Mouse (Mus musculus) hindlimb bud, embryonic 11.5 days (tissue): ENCODE results near the gene 4930544D05Rik.

Experiments
- DNase-seq: peaks from one replicate; pipeline ENCODE4 v3.0.0-alpha.2; 2012; ENCODE audit warnings: low read depth, low spot score; ENCODE audit errors: extremely low spot score

4930544D05Rik gene

DNA sequence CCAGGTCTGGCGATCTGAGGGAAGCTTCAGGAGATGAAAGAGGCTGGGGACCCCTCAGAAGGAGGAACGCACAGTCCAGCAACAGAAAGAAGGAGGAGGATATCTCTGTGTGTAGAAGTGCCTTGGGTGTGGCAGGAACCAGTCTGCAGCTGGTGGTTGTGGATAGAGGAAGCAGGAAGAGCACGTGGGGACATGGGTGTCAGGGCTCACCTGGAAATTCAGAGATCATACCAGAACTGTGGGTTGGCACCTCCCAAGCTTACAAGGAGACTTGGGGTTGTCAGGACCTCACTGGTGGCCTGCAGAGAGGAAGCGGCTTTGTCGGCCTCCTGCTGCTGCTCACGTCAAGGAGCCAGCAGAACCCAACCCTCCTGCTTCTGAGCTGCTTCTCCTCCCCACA, 18.3 kb upstream of the 4930544D05Rik start:
- DNase-seq, result no peak

DNA sequence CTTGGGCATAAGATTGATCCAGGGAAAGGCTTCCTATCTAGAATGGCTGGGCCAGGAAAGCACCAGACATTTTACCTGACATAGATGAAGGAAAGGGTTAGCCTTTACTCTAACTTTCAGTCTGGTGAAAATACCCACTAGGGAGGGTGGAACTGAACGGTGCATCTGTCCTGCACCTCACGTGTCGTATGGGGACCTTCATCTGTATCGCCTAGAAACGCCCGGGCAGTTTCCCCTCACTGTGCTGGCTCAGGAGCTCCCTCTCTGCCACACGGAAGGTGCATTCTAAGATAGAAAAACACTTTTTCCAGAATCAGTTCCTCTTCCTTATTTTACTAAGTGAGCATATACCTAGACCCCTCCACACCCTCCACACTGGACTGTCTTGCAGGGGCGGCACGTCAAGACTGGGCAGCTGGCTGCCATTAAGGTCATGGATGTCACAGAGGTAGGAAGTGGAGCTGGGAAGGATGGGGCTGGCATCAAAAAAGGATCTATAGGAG, 17.1 kb upstream of the 4930544D05Rik start:
- DNase-seq, result no peak

DNA sequence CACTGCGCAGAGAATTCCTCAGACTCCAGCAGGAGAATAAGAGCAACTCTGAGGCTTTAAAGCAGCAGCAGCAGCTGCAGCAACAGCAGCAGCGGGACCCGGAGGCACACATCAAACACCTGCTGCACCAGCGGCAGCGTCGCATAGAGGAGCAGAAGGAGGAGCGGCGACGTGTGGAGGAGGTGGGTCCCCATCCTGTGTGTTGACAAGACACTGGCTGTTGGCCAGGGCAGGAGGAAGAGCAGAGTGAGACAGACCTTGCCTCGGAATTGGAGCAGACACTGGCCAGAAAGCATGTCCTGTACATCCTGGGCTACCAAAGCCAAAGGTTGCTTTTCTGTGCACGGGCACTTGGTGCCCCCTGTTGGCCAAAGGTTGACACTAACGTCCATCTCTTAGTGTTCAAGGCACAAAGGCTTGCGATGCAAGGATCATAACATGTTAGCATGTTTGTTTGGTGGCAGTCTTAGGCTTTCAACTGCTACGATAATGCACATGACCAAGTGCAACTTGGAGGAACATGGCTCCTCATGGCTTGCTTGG, 10.6 kb upstream of the 4930544D05Rik start:
- peak; percentile 41 for DNase-seq

DNA sequence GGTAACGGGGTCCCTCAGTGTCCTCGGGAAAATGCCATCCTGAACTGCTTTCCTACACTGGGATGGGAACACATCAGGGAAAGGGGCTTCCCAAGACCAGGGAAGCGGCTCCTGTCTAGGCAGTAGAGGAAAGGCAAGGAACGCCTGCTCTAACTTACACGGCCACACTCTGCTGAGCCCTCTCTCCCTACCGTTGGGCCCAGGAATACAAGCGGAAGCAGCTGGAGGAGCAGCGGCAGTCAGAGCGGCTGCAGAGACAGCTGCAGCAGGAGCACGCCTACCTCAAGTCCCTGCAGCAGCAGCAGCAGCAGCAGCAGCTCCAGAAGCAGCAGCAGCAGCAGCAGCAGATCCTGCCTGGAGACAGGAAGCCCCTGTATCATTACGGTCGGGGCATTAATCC, 8.9 kb upstream of the 4930544D05Rik start:
- DNase-seq, result no peak

DNA sequence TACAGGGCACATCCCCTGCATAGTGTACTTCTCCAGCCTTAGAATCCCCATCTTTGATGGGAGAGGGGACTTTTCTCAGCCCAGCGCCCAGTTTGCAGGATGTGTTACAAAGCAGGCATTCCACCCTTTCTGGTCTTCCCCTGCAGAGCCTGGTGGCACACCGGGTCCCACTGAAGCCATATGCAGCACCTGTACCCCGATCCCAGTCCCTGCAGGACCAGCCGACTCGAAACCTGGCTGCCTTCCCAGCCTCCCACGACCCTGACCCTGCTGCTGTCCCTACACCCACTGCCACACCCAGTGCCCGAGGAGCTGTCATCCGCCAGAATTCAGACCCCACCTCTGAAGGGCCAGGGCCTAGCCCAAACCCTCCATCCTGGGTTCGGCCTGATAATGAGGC, 8.0 kb upstream of the 4930544D05Rik start:
- no peak for DNase-seq

DNA sequence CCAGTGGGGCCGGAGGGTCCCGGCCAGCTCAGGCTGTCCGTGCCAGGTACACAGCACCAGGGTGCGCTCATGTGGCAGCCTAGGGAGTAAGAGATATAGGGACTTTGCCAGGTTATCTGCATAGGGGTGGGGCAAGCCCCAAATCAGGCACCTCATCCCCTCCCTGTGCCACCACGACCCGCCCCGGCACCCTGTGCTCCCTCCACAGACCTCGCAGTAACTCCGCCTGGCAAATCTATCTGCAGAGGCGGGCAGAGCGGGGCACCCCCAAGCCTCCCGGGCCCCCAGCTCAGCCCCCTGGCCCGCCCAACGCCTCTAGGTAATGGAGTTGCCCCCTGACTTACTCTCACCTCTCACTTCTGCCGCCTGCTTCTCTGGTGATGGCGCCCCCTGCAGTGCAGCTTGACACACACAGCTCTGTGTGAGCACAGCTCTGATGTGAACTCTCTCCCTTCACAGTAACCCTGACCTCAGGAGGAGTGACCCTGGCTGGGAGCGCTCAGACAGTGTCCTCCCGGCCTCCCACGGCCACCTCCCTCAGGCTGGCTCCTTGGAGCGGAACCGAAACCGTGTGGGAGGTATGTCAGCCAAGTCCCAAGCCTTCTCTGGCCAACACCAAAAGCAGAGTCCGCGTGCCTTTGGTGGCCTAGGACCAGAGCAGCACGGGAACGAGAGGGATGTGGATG, 7.1 kb upstream of the 4930544D05Rik start:
- DNase-seq, result no peak

DNA sequence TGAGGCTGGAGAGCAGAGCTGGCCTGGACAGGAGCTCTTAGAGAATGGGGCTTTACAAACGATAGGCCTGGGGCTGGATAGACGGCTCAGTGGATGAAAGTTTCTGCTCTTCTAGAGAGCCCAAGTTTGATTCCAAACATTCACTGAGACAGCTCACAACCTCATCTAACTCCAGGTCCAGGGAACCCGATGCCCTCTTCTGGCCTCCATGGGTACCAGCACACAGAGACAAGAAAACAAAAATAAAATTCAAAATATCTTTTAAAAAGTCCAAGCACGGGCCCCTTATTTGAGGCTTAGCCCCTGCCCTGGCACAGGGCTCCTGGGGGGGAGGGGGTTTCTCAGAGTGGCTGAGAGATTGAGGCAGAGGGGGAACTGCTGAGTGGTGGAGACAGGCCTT, 4.9 kb upstream of the 4930544D05Rik start:
- DNase-seq, result no peak

DNA sequence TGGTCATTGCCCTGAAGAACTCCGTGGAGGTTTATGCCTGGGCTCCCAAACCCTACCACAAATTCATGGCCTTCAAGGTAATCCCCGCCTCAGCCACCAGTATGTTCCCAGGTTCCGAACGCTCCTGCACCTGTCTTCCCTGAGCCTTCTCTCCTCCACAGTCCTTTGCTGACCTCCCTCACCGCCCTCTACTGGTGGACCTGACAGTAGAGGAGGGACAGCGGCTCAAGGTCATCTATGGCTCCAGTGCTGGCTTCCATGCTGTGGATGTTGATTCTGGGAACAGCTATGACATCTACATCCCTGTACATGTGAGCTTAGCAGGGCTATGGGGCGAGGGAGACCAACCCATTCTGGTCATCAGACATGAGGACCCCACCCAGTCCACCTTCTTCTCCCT, 3.1 kb upstream of the 4930544D05Rik start:
- no peak for DNase-seq

DNA sequence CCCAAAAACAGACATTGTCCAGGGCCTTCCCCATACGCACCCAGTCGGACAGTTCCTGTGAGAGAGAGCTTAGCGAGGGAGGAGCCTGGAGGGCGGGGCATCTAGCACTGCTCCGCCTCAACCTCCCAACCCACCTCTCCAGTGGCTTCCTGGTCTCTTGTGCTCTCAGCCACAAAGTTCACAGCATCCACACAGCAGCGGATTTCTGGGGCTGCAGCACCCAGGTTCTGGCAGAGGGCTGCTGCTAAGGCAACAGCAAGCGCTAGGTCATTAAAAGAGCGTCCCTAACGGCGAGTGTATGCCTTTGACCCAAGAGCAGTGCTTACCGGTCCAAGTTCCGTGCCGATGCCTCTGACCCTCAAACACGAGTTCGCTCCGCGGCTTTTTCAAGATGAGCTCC, 574 bp upstream of the 4930544D05Rik start:
- no peak for DNase-seq

DNA sequence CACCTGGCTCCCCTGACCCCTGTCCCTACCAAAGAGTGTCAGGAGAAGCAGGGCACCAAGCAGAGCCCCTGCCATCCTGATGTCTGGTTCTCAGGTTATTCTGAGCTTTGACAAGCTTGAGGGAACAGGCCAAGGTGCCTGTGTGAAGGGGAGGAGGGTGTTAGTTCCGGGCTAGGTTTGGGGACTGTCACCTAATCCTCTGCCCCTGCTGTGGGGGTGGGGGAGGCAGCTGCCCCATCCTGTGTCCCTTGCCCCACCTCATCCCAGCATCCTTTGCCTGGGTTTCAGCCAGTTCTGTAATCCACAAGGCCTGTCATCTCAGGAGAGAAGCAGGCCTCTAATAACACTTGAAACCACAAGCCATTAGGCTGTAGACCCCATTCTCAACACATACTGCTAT, 3.5 kb downstream of the 4930544D05Rik start, which contains the start of gene Chrne:
Gene Chrne (minus strand): TSS at position 116 of the 400 bp plus-strand sequence.
- no peak for DNase-seq

DNA sequence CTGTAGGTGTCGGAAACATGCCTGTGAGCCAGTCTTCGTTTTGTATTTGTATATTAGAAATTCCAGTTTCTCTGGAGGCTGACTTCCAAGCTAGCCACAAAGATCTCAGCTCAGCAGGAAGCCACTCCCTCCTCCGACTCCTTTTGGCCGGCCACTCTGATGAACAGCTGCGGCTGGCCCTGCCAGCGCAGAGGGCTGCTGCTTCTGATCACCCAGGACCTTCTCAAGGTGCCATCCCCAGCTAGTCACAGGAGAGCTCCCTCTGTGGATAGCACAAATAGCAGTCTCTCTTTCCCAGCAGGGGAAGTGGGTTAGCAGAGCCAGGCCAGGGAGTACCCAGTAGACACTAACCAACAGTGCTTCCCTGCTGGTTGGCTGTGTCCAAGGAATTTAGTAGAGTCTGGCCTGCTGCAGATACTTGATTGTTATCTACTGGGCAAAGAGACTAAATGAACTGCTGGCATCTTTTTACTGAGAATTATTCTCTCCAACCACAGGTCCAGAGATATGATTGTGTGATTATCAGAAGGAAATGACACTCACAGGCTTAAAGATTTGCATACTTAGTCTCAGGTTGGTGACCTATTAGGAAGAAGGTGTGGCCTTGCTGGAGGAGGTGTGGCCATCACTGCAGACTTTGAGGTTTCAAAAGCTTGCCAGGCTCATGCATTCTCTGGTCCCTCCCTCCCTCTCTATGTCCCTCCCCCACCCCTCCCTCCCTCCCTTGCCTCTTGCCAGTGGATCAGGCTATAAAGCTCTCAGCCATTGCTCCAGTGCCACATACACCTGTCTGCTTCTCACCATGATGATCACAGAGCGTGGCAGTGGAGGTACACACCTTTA, 6.5 kb downstream of the 4930544D05Rik start:
- DNase-seq, result no peak

DNA sequence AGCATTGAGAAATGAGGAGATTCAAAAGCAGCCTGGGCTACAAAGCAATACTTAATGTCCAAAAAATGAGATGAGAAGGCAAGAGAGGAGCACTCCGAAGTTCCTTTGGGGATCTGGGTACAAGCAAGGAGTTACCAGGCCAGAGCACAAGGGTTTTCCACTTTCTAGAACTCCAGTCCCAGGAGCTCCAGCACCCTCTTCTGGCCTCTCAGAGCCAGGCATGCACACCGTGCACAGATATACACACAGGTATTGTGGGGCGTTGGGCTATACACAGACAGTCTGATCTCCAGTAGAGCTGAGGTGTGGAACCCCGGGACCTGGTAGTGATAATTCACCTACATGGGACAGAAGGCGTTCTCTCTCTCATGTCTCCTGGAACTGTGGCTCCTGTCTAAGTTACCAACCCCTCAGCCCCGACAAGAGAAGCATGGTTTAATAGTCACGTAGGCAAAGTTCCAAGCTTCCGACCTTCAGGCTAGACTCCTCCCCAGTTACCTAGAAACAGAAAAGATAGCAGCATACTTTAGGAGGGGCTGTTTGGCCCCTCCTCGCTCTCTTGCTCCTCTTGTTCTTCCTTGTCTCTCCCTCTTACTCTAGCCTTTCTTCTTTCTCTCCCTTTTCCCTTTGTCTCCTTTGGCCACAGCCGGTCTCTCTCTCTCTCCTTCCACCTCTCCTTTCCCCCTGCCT, 7.5 kb downstream of the 4930544D05Rik start:
- no peak for DNase-seq

DNA sequence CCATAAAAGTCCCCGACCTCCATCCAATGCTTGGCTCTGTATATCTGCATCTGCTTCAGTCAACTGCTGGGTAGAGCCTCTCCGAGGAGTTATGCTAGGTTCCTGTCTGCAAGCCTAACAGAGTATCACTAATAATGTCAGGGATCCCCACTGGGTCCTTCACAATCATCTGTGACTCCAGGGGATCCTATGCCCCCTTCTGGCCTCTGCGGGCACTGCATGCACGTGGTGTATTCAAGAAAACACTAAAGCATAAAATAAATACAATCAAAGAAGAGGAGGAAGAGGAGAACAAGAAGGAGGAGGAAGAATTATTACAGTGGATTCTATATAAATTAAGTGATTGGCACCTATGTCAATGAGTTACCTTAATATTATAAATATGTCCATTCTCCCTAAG, 9.8 kb downstream of the 4930544D05Rik start:
- no peak for DNase-seq

DNA sequence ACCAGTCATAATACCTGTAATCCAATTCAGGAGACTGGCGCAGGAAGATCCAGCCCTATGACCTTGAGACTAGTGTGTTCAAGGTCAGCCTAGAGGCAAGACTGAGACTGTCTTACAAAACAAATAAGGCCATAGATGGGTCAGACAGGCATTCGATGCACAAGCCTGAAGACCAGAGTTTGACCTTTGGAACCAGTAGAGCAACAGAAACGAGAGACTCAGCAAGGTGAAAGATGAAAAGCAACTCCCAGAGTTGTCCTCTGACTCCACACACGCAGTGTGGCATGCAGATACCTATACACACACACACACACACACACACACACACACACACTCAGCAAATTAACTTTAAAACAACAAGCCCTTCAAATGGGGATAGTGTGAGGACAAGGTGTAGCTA, 11.2 kb downstream of the 4930544D05Rik start:
- no peak for DNase-seq

DNA sequence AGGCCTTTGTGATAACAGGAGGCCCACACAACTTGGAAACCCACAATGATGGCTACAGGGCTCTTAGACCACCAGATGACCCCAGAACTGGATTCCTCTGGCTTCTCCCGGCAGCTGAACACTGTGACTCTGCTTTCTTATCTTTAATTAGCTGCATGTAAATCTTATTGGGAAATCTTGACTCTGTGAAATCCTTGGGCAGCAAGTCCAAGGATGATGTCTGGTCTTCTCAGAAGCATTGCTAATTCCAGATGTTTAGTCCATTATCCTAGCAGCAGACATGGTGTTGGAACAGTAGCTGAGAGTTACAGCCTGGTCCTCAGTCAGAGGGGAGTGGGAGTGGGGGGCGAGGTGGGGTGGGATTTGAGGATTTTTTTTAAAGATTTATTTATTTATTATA, 12.8 kb downstream of the 4930544D05Rik start:
- DNase-seq, result no peak

DNA sequence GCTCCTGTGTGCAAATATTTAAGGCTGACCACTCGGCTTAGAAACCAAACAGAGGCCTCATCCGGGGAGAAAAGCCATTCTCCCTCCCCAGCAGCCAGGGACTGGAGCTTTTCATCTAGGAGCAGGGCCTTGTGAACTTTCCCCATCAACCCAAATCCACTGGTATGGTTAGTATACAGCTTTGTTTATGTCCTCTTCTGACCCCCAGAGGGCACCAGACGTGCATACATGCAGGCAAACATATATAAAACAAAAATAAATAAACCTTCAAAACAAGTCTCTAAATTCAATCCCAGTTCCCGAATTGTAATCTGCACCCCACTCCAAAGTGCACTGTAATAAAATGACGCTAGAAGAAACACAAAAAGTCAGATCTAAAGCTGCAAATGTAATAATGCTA, 13.9 kb downstream of the 4930544D05Rik start:
- DNase-seq, result no peak

DNA sequence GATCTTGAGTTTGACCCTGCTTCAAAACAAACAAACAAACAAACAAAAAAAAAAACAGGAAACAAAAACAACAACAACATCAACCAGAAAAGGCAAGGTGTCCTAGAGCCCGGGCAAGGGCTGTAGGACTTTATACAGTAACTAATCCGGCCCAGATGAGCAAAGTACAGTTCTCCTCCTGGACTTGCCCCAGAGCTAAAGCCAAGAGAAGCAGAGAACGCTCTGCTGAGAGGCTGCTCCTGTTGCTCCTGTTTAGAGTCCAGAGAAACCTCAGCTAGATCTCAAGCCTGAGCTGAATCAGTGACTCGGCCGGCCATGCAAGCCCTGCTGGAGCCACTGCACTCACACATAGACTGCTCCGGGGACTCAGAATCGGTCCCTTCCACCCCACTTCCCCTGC, 14.5 kb downstream of the 4930544D05Rik start:
- DNase-seq, result no peak

DNA sequence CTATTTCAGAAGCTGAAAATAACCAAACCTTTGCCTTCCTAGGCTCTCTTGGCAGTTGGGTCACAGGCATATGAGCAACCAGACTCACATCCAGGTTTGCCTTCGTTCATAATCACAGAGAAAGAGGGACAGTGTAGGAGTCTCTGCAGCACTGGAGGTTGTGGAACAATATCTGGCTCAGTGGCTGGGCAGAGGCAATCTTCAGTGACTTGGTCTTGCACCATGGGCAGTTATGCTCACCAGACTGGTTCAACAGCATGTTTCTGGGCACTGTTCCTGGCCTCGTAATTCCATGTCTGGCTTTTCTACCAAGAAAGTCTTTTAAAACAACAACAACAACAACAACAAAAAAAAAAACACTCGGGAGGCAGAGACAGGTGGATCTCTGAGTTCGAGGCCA, 20.0 kb downstream of the 4930544D05Rik start:
- no peak for DNase-seq

DNA sequence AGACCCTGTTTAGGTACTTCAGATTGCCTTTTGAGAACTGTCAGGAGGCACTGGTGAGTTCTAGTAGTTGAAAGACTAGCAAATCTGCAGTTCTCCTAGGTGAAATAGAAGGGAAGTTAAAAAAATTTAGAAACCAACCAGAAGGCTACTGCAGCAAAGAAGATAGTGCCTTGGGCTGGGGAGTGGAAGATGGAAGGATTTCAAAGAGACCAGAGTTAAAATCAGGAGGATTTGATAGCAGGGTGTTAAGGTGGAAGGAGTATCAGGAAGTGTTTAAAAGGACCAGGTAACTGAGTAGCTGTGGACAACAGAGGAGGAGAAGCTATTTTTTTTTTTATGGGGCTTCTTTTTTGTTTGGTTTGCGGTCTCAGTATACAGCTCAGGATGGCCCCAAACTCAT, 22.1 kb downstream of the 4930544D05Rik start:
- DNase-seq, result no peak

DNA sequence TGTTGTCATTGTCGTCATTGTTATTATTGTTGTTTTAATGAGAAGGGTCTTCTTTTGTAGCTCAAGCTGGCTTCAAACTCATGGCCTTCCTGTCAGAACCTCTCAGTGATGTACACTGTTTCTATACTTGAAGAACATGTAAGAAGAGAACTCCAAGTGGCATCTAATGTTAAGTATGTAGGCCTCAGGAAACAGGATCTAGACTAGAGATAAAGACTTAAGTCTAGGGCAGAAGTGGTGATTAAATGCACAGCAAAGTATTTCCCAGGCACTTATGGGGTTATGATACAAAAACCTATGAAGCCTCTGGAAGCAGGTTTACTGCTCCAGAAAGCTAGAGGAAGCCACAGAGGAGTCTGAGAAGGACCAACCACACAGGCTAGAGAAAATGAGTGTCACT, 22.6 kb downstream of the 4930544D05Rik start:
- no peak for DNase-seq

DNA sequence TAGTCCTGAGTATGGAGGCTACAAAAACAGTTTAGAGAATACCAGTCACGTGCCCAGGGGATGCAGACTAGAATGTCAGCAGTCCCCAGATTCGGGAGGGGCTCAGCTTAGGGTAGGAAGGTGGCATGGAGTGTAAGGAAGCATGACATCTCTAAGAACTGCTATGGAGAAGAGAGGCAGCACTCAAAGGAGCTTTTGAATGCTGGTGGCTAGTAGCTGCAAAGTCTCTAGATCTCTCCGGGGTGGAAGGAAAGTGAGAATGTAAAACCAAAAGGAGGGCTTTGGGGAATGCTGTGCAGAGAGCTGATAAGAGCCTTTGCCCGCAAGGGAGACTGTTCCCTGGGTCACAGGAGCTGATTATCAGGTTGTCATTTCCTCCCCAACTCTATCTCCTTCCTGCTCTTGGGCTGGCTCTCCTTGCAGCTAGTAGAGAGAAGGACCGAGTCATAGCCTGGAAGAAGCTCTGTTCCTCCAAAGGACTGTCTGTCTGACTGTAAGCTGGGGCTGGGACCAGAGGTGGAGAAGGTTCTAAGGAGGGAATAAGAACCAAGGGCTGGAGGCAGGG, 23.1 kb downstream of the 4930544D05Rik start, which contains the start of gene Gp1ba:
Gene Gp1ba (plus strand): TSS at position 409 of the 565 bp plus-strand sequence.
- DNase-seq, result no peak
